Mouse (Mus musculus) layer of hippocampus, postnatal 36 days (tissue): ENCODE data around the gene Taok3. TPM values are rescaled to one million over a fixed set of nuclear protein-coding genes. Genes with fewer than 3 reads are reported as not detected.

Source experiments
- DNase-seq, 2 experiments: peaks; one replicate each; pipeline ENCODE4 v3.0.0; 2022
- total RNA-seq, 2 experiments: library from RNA; stranded (reverse); gene quantifications; 2 replicates each; pipeline ENCODE4 v1.2.3; 2021

Taok3 gene
- total RNA-seq, 2 experiments from 2014 or later, result 55.3 to 63.5 TPM

DNA sequence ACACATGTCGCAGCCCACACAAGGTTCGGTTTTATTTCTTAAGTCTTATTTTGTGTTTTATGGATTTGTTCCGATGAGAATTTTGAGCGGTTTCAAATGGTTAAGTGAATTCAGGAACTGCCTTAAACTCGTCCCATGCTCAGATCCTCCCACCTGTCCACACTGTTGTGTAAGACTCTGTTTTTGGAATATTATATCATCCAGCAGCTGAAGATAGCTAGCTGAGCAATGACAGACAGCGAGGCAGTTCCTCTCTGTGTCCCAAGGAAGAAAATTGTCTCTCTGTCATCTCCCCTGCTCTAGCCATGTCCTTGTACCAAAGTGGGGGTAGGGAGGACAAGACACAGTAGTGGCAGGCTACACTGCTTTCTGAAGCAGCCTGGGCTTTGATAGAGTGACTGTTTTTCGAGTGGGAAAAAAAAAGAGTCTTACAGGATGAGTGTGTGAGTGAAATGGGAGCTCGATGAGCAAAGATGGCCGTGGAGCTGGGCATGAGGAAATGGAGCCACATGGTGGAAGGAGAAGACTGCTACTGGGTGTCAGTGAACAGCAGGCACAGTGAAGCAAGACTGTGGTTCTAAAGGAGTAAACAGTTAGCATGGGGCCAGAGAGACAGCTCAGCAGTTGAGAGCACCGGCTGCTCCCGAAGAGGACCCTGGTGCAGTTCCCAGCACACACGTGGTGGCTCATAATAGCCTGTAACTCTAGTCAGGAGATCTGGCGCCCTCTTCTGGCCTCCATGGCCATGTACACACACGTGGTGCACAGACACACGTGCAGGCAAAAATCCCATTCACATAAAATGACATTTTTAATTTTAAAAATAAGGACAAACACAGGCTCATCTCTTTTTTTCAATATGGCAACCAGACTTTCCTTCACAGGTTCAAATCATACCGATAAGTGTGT lies 27.5 kb downstream of the Taok3 start:
- no peak for DNase-seq

DNA sequence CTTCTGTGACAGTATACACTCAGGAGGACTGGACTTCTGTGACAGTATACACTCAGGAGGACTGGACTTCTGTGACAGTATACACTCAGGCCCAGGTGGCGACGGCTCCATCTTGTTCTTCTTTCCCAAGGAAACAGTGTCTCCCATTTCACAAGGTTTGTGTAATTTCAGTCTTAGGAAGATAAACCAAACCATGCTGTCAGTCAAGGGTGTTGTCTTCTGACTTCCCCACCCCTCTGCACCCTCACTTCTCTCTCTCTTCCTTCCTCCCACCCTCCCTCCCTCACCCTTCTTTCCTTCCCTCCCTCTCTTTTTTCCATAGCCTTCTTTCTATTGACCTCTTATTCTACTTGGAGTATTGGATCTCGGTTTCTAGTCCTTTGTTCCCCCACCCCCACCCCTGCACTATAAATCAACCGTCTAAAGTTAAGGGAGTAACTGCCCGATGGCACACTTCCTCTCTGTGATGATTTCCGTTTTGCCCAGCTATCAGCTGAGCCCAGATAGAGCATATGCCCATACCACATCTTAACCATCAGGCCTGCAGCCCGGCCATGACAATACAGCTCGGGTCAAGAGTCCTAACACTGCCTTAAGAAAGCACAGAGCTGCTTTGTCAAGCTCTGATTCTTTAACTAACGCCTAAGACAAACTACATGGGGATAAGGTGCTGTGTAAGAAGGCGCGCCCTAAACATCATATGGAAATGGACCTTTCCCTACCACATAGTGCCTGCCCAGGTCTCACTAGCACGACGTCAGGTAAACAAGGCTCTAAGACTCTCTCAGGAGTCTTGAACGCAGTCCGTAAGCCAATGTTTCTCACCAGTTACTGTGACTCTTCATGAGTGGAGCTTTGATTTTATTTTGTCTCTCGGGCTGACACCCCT lies 29.4 kb downstream of the Taok3 start:
- no peak for DNase-seq

DNA sequence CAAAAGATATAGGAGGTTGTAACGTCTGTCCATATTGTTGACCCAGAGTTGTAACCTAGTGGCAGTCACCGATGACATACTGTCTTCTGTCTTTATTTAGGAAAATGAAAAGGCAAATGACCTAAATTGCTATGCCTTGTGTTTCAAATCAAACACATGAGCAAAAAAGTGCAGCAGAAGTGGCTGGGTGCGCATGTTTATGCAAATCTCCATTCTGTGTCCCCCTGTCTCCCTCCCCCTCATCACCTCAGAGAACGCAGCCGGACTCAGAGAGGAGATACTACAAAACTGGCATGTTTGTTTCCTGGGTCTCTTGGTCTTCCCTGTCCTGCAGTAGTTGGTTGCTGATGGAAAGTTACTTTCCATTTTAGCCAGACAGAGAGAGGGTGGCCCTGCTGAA lies 30.1 kb downstream of the Taok3 start:
- DNase-seq, result no peak

DNA sequence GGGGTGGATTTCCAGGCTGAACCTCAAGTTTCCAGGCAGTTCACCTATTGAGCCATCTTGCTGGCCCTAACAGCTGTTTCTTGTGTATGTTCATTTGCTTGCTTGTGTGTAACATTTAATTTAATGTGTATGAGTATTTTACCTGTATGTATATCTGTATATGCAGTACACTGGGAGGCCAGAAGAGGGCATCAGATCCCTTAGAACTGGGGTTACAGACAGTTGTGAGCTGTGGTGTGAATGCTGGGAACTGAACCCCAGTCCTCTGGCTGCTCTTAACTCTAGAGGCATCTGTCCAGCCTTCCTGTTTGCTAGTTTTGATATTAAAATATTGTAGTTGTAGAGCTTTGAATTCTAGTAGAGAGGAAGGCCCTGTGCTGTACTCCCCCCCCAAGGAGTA lies 33.0 kb downstream of the Taok3 start:
- DNase-seq, result no peak

DNA sequence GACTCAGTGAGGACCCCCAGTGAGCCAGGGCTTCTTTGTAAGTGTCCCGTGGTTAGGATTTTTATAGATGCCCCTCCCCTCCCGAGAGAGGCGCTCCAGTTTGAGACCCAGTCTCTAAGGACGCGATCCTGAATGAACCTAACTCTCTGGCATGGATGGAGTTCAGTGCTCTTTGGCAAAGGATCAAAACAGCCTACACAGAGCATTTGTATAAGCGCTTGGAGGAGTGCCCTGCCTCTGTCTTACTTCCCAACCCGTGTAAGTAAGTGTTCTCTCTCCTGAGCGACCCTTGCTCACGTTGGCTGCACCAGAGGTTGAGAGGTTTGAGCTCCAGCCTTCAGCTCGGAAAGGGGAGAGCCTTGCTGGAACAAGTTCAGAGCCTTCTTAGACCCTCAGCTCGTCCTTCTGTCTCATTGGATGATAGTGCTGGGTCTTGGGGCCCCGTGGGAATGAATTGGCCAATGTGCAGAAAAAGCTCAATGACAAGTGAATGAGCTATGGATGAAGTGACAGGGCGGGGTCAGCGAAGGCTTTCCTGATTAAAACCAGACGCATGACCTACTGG lies 33.7 kb downstream of the Taok3 start:
- no peak for DNase-seq

GRCm38 (mm10) chr5:117158335-117159018 lies 38.5 kb downstream of the Taok3 start:
- DNase-seq, result no peak

DNA sequence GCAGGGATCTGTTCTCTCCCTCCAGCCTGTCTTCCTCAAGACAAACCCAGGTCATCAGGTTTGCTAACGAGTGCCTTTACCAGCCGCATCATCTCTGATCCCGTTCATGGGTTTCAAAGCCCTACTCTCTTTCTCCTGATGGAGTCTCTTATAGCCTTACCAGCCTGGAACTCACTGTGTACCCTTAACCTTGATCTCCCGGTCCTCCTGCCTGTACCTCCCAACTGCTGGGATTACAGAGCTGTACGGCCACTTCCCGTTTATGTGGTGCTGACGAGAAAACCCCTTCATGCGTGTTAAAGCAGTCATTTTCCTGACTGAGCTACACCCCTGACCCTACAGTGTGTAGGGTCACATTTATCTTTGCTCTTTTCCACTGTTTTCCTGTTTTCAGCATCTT lies 39.4 kb downstream of the Taok3 start:
- no peak for DNase-seq

GRCm38 (mm10) chr5:117159805-117160291 lies 39.9 kb downstream of the Taok3 start:
- no peak for DNase-seq

DNA sequence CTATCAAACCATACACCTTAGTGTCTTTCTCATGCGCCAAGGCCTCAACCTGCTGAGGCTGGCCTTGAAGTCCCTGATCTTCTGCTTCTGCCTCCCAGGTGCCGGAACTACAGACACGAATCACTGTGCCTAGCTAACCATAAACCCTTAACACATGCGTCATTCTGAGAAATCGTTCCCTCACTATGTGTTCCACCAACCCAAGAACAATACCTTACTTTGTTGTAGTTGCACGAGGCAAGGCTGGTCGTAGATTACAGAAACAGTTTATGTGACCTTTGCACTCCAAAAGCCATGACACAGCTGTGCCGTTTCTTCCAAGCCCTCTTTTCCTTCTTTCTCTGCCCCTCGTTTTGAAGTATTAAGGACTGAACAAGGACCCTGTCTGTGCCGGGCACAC lies 40.6 kb downstream of the Taok3 start:
- DNase-seq, result no peak

DNA sequence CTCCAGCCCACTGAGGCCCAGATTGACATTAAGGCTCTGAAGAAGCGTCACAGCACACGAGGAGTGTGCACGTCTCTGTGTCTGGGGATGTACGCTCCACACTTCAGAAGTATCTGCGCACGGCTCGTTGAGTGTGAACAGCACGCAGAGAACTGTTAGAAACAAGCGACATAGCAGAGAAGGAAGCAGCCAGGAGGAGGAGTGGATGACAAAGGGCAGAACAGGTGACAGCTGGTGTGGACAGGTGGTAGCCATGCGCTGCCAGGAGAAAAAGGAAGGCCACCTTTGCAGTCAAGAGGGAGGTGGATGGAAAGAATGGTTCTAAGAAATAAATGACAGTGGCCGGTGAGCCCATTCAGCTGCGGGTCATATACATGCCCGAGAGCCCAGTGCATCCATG lies 43.9 kb downstream of the Taok3 start:
- DNase-seq, result no peak

GRCm38 (mm10) chr5:117164516-117164915 lies 44.6 kb downstream of the Taok3 start:
- no peak for DNase-seq

DNA sequence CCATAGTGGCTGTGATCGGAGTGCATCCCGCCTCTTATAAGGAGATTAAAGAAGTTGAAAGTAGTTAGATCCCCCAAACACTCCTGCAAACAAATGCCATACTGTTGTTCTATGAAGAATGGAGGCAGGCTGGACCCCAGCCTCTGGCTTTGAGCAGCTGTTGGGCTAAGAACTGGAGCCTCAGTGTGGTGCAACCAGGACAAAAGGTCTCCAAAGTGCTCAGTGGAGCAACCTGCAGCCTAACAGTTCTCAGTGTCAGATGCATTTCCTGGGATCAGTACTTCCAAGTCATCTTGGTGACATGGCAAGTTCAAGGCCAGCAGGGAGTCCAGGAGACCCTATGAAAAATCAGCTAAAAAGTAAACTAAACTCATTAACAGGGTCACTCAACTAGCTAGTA lies 45.0 kb downstream of the Taok3 start:
- DNase-seq, result no peak

- no peak for DNase-seq
These were observed 46.0 kb downstream of the Taok3 start for GRCm38 (mm10) chr5:117165946-117166345.

DNA sequence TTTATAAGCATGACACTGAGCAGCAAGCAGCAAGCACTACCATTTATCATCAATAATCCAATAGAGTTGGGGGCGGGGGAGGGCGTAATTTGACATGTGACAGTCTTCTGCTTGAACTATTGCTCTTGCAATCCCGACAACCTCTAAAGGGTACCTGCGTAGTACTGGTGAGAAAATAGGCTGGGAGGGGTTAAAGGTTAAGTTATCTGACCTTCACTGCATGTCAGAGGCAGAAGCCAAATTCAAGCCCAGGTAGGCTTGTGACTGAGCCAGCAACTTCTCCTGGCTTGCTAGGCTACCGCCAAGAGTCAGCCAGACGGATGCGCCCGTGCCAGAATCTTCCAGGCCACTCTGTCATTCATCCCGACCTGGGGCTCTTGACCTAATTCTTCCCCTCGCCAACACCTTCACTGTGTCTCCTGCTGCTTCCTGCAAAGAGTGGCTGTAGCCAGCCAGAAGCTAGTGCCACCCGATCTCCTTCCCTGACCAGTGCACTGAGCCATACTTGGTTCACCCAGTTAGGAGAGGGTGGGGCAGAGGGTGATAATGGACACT lies 47.0 kb downstream of the Taok3 start:
- DNase-seq, result no peak

DNA sequence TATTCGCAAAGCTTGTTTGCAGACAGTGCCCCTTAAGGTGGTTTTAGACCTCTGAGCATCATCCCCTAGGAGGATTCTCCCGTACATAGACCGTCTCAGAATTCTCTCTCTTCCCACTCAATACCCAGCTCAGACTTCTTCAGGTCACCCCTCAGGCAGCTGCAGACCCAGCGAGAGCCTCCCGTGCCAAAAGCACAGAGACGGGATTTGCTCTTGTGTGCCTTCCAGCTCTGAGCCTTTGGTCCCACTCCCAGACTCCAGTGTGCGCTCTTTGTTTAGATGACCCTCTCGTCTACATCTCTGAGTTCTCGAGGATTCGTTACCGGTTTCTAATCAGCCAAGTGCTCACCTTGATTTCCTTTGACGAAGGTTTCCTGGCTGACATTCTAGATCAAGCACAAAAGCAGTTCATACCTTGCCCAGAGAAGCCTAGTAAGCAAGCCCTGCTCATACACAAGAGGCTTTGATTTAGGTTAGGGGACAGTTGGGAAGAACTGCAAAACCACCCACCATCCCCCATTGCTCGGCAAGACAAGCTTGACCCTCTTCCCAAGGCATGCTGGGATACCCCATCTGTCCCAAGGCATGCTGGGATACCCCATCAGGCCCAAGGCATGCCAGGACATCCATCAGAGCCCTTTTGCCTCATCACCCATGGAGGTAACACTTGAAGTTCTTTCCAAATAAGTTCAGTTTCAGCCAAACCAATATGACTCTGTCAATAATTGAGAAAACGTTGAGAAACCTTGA lies 48.6 kb downstream of the Taok3 start:
- no peak for DNase-seq

- no peak for DNase-seq
These were observed 54.1 kb downstream of the Taok3 start for GRCm38 (mm10) chr5:117174057-117174456.

- DNase-seq, result no peak
These were observed 56.0 kb downstream of the Taok3 start for GRCm38 (mm10) chr5:117175896-117176295.

DNA sequence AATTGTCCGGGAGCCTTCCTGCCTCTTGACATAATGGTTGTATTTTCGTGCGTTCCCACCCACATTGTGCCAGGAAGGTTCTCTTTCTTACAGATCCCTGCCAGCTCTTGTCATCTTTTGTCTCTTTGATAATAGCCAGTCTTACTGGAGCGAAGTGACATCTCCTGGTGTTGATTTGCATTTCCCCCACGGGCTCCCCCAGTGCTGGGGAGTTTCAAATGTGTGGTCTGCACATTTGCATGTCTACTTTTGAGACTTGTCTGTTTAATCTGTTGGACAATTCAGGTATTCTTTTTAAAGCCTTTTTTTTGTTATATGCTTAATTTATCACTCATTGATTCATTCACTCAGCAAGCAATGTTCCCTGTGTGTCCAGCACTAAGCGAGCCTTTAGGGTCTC lies 58.1 kb downstream of the Taok3 start:
- DNase-seq, result no peak

GRCm38 (mm10) chr5:117178486-117178885 lies 58.6 kb downstream of the Taok3 start:
- DNase-seq, result no peak

- no peak for DNase-seq
These were observed 62.0 kb downstream of the Taok3 start for GRCm38 (mm10) chr5:117181921-117182320.

DNA sequence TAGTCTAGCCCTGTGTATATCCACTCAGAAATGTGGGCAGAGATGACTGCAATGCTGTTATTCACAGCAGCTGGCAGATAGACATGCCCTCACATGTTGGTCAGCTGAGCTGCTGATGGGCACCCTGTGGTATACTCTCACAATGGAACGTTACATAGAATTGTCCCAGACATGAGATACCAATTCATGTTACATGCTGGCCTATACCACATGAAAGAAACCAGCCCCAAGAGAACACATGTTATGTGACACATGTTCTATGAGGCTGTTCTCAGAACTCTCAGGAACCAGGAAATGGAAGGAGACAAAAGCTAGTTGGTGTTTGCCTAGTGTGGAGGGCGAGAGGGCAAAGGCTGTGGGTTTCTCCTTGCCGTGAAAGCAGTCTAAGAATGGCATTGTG lies 62.5 kb downstream of the Taok3 start:
- no peak for DNase-seq
